Mouse (Mus musculus) B cell, adult 2 months (primary cell): ENCODE data around the gene Traf3ip1.

Source experiments
- DNase-seq, 2 experiments: peaks; one replicate each; pipeline ENCODE4 v3.0.0; 2022

Gene Traf3ip1

GRCm38 (mm10) chr1:91494457-91495140 is at the start of gene Traf3ip1:
Gene Traf3ip1 (plus strand): TSS chr1:91494647.
- DNase-seq: peak; percentile 92

DNA sequence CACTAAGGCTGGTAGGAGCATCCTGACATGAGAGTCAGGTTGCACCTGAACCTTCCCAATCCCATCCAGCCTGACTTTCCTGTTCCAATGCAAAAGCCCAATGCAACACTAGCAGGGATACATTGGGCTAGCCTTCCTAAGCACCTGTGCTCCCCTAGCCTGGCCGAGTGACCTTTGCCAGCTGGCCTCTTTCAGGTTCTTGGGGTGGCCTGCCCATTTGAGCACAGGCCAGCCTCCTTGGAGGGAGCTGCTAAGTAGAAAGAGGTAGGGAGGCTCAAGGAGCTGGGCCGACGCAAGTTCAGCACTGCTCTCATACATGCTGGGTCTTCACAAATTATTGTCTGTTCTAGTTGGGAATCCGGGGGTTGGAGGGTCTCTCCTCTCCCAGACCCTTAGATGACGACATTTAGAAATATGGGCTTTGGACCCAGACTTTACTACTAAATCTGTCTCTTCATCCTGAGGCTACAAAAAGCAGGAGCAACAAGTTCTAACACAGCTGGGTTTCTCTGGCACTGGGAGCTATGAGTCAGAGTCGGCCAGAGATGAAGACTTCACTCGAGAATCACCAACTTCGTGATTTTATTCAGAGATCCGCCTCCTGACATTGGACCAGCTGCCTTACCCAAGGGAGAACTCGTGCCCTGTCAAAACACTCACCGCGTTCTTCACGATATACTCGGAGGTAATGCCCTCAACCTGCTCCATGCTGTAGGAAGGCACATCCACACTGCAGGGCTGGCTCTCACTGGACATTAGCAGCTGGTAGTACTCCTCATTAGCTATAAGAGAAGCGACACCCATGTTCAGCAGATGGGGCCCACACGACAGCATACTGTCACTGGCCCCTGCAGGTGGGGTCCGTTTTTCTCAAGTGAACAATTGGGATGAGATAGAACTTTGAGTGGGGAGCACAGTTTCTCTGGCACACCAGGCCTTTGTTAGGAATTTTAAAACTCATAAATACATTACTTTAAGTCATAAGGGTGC is 49.3 kb upstream of the Traf3ip1 start:
- DNase-seq: no peak

GRCm38 (mm10) chr1:91446060-91446459 is 48.4 kb upstream of the Traf3ip1 start:
- no peak for DNase-seq

GRCm38 (mm10) chr1:91446511-91446910 is 47.9 kb upstream of the Traf3ip1 start:
- DNase-seq: no peak

DNA sequence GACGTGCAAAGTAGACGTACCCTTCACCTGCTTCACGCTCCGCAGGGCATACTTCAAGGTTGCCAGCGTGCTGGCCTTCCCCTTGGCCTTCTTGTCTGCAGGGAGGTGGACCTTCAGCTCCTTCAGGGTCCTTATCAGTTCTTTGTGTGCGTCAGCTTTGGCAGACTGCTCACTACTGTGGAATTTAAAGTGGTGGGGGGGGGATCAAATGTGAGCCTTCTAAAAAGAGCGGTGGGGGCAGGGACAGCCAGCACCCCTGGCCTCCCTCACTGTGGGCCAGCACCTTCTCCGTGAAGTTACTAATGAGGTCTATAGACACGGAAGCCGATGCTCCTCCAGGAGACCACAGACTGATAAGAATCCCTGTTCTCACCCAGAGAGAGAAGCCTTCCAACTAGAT is 45.8 kb upstream of the Traf3ip1 start:
- no peak for DNase-seq

DNA sequence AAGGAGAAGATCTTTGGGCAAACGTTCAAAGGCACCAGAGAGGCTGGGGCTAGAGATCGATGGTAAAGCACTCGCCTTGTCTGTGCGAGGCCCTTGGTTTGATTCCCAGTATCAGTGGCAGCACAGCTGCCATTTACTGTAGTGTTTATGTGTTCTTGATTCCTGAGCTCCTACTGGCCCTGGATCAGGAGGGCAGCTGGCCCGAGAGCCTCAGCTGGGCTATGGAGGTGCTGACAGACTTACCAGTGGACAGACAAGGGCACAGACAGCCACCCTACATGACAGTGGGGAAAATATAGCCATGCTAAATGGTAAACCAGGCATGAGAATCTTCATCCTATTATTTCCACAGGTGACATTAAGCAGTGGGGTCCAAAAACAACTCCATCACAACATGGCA is 43.6 kb upstream of the Traf3ip1 start:
- DNase-seq: no peak

- DNase-seq: no peak
Measured at GRCm38 (mm10) chr1:91451547-91452084, 42.8 kb upstream of the Traf3ip1 start.

DNA sequence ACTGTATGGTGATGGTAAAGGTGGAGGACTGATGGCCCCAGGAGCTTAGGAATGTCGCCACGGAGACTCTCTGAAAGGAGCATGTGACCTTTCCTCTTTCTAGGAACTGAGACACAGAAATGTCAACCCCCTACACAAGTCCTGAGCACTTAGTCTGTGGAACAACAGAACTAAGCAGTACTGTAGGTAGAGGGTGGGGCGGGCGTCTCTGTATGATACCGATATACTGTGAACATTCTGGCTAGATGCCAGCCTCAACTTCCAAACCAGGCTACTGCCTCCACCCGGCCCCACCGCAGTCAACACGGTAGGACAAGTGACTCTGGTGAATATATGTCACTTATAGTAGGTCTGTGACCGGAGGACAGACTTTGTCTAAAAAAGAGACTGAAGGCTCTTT is 40.5 kb upstream of the Traf3ip1 start:
- DNase-seq: no peak

DNA sequence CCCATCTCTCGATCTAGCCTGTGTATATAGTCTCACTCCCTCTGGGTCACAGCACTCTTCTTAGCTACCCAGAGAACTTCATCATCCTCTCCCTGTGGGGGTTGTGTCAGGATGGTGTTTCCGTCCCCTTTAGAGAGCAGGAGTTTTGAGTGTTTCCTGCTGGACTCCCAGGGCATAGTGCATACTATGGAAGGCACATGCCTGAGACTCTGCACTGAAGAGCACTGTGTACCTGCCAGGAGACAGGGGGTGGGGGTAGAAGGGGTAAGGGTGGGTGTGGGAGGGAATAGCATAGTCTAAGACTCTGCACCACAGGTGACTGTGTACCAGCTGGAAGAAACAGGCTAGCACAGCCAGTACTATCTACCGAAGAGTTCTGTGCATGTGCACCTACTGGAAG is 40.1 kb upstream of the Traf3ip1 start:
- no peak for DNase-seq

DNA sequence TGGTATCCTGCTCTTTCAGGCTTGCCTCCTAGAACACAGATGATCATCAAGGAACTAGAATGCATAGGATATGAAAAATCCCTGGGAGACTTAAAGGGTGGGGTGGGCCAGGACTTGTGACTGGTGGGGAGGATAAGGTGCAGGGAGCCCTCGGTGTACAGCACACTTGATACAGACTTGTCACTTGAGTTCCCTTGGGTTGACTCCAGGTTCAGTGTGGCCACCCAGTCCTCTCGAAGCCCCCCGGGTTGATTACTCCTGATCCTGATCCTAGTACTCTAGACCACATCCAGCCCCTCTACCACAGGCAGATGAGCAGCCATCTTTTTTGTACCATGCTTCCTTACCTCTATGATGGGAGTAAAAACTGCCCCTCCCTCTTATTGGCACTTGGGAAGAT is 39.5 kb upstream of the Traf3ip1 start:
- no peak for DNase-seq

DNA sequence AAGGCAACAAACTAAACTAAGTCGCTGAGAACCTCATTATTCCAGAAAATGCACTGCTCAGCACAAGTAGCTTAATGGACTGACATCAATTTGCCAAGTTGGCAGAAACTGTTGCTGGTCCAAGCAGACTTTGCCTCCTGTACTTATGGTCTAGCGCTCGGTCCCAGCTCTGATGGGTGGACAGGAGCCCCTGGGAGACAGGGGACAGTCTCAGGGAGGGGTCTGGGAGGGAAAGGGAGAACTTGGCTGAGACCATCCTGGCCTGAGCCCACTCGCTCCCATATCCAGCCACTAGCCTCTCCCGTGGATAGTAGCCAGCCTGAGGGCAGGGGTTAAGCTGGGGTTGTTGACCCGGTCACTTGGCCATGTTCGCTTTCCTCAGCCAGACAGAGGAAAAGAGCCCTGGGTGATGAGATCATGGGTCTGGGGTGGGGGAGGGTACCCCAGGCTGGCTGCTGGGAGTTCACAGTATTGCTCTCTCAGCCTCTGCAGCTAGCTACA is 38.7 kb upstream of the Traf3ip1 start:
- no peak for DNase-seq

DNA sequence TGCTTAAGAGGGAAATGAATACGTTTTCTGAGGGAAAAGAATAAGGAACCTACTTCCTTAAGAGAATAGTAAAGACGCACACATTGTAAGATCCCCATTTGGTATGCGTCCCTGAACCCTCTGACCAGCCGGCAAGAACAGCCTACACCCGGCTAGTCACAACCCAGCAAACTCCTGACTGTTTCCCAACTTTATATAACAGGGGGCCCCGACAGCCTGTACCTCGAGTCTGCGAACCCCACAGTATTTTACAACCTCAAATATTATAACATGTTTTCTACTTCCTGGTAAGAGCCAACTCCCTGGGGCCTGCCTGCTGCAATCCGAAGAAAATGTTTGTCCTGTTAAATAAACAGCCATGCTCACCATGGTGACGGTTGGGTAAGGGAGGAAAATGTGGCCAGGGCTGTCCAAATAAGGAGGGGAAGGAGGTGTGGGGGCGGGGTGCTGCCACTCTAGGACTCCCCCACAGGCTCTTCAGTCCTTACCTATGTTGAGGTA is 38.1 kb upstream of the Traf3ip1 start:
- DNase-seq: peak; percentile 45 to 53

GRCm38 (mm10) chr1:91457116-91457515 is 37.3 kb upstream of the Traf3ip1 start:
- DNase-seq: no peak

DNA sequence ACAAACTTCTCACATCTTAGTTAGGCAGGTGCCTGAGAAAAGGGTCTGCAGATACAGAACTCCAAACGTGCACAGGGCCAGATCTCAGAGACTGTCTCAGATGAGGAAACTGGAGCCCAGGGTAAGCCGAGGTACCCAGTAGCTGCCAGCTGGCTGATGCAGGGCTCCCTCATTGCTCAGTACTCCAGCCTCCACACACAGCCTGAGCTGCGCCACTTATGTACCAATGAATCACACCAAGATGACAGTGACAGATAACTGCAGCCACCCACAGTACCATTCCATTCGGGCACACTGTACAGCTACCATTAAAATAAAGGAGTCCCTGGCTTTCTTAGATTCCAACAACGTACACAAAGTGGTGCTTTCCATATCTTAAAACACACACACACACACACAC is 36.7 kb upstream of the Traf3ip1 start:
- no peak for DNase-seq

GRCm38 (mm10) chr1:91458223-91458861 is 36.1 kb upstream of the Traf3ip1 start:
- DNase-seq: peak; percentile 8 to 38

GRCm38 (mm10) chr1:91459059-91459809 is 35.2 kb upstream of the Traf3ip1 start, which contains the start of gene Per2:
Gene Per2 (minus strand): TSS chr1:91459324.
- peak; percentile 100 for DNase-seq

GRCm38 (mm10) chr1:91460069-91460468 is 34.4 kb upstream of the Traf3ip1 start:
- DNase-seq: no peak

- DNase-seq: peak in 1 of 2 experiments; percentile 3
Measured at GRCm38 (mm10) chr1:91460564-91460963, 33.9 kb upstream of the Traf3ip1 start.

DNA sequence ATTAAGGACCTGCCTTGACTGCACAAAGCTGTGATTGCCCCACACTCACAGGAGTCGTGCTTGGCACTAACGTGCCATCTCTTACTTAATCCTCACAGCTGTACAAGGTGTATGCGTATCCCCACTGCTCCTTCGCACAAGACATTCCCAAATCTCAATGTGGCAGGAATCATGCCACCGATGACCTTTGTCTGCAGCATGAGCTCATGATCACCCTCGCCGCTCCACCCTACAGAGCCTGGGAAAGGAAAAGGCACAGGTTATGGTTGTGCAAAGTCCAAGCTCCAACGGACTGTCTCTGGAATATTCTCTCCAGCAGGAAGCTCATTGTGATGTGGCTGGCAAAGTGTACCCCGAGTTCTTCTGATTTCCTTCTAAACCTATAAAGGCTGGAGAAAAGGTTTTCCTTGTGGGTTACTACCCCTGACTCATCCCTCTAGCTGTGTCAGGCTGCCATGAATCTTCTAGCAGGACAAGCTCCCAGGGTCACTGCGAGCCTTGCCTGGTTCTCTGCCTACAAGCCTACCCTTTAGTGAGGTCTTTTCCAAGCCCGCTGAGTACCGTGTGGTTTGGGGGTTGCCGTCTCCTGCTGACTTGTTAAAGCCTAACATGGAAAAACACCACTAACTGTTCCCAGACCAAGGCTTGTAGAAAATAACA is 31.0 kb upstream of the Traf3ip1 start:
- DNase-seq: no peak

DNA sequence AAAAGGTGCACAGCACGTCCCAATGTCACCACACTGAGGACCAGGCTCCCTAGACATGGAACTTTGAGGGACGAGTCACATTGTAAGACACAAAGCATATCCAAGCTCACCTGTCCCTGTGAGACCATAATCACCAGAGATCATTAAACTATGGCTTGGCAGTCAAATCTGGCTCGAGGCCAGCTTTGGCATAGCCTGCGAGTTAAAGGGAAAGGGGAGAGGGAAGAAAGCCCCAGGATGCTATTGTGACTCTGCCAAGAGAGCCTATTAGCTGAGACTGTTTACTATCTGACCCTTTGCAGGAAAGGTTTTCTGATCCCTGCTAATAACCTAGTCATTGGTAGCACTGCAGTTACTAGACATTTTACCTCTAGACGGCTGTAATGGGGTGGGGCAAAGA is 30.0 kb upstream of the Traf3ip1 start:
- DNase-seq: no peak

DNA sequence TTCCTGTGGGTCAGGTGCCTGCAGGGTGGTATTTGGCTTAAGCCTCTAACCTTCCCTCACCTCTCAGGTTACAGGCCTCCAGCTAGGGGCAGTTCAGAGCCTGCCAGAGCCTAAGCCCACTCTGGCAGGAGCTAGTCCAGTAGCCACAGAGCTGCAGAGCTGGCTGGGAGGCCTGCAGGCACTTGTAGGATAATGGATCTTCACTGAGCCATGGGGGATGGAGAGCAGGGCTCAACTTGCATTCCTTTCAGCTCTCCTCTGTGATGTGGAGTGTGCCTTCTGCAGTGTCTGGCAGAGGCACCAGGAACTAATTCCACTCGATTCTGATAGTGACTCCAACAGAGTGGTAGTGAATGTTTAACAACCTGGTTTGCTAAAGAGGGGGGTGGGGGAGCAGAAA is 29.2 kb upstream of the Traf3ip1 start:
- DNase-seq: no peak
